In genomic region chr13:42174827-42175420, GRCm38 (mm10) we compare ENCODE assay signal across 8 mouse cellular contexts.
DNase-seq lines count a peak whose midpoint lies in the region; ATAC-seq lines count a peak whose summit lies in the region.

No protein-coding gene starts in this region.

- H3K36me3 ChIP-seq in midbrain, embryonic 14.5 days (ENCODE audit: control insufficient read depth, insufficient read depth, low read length), result peaks cover 22% of the 10 kb centered on the region; the same call in 1 of the 2 replicates

- H3K27me3 ChIP-seq in midbrain, embryonic 14.5 days (ENCODE audit: control insufficient read depth, insufficient read depth, low read length), result no peaks in the 10 kb centered on the region

- H3K27ac ChIP-seq in midbrain, embryonic 14.5 days (replicated peaks; ENCODE audit: low read depth, low read length), result no peak overlapping the region

- H3K9ac ChIP-seq in midbrain, embryonic 14.5 days (replicated peaks; ENCODE audit: low read length), result no peak overlapping the region

- no peaks in the 10 kb centered on the region for H3K9me3 ChIP-seq in midbrain, embryonic 14.5 days (ENCODE audit: control insufficient read depth, low read length)

- DNase-seq in heart, adult 8-10 months (ENCODE audit: low spot score), result peak; percentile 7
- no peak for DNase-seq in heart, postnatal 25 days (ENCODE audit: low spot score)
- peak; percentile 55 for DNase-seq in 3T3-L1 (ENCODE audit: low read depth, low spot score)
- peak; percentile 52 for DNase-seq in adrenal gland, postnatal 10 days
- peak; percentile 42 to 63 for DNase-seq in heart, postnatal 14 days
- peak; percentile 81 for DNase-seq in midbrain, embryonic 14.5 days
- DNase-seq in cerebellum, postnatal 36 days, result no peak

- 22% methylated on average over 3 of the region's 3 CpGs for WGBS in midbrain, embryonic 14.5 days

- H3K4me1 ChIP-seq in midbrain, embryonic 14.5 days (ENCODE audit: control insufficient read depth, insufficient read depth, low read length), result no peaks in the 10 kb centered on the region

- H3K4me3 ChIP-seq in midbrain, embryonic 14.5 days (replicated peaks; ENCODE audit: low read depth, low read length), result no peak overlapping the region

- H3K4me2 ChIP-seq in midbrain, embryonic 14.5 days (ENCODE audit: low read length), result no peak overlapping the region

- ATAC-seq in midbrain, embryonic 14.5 days (ENCODE audit: low FRiP score, low TSS enrichment), result no peak
- ATAC-seq in megakaryocyte-erythroid progenitor cell, adult 5-6 weeks (replicated peaks; ENCODE audit: low FRiP score, low TSS enrichment, poor library complexity, severe bottlenecking), result no peak

- intact Hi-C loops in heart, postnatal 25 days (cut with DNase I), result loop anchor here (2.0 to 5.0 kb wide), 3 partner anchors 67 to 414 kb away; partner anchors contain the start of gene Edn1
- intact Hi-C loops in heart, postnatal 14 days (cut with DNase I), result loop anchor here (2.0 to 10.0 kb wide), 4 partner anchors 72 to 530 kb away; partner anchors contain the start of gene Edn1

Comparison
In these comparisons a context has a peak if more than half of its experiments do, and no peak if none do; other contexts are left out.
1. DNase-seq: peak in heart, adult 8-10 months (single experiment), 3T3-L1 (single experiment), adrenal gland, postnatal 10 days (single experiment), heart, postnatal 14 days (2 of 2) and midbrain, embryonic 14.5 days (single experiment); none in heart, postnatal 25 days (single experiment) and cerebellum, postnatal 36 days (0 of 2).